Mouse (Mus musculus) right cerebral cortex, postnatal 25 days (tissue): ENCODE results near the gene Nynrin.

Experiments used
- DNase-seq: peaks from one replicate; pipeline ENCODE4 v3.0.0; 2022

Gene Nynrin

GRCm38 (mm10) chr14:55842794-55843193 is 11.0 kb upstream of the Nynrin start:
- no peak for DNase-seq

- DNase-seq, result no peak
Observed at GRCm38 (mm10) chr14:55845506-55846294, 8.1 kb upstream of the Nynrin start.

- DNase-seq, result no peak
Observed at GRCm38 (mm10) chr14:55850885-55851284, 2.9 kb upstream of the Nynrin start.

GRCm38 (mm10) chr14:55852646-55853551 is 911 bp upstream of the Nynrin start:
- DNase-seq, result no peak

- no peak for DNase-seq
Observed at GRCm38 (mm10) chr14:55854406-55855100, 743 bp downstream of the Nynrin start.

GRCm38 (mm10) chr14:55855101-55855561 is 1.3 kb downstream of the Nynrin start:
- no peak for DNase-seq

- no peak for DNase-seq
Observed at GRCm38 (mm10) chr14:55857588-55857987, 3.8 kb downstream of the Nynrin start.

GRCm38 (mm10) chr14:55862186-55862585 is 8.4 kb downstream of the Nynrin start:
- no peak for DNase-seq

GRCm38 (mm10) chr14:55862970-55863369 is 9.2 kb downstream of the Nynrin start:
- DNase-seq, result no peak

- DNase-seq, result peak; percentile 45
Observed at GRCm38 (mm10) chr14:55863773-55864172, 10.0 kb downstream of the Nynrin start.

GRCm38 (mm10) chr14:55866962-55867361 is 13.2 kb downstream of the Nynrin start:
- DNase-seq, result peak; percentile 61

- no peak for DNase-seq
Observed at GRCm38 (mm10) chr14:55868230-55869026, 14.6 kb downstream of the Nynrin start.

- DNase-seq, result no peak
Observed at GRCm38 (mm10) chr14:55869538-55869937, 15.7 kb downstream of the Nynrin start.

GRCm38 (mm10) chr14:55872039-55872438 is 18.2 kb downstream of the Nynrin start:
- DNase-seq, result no peak

- no peak for DNase-seq
Observed at GRCm38 (mm10) chr14:55872551-55872950, 18.7 kb downstream of the Nynrin start.

GRCm38 (mm10) chr14:55873242-55873713 is 19.5 kb downstream of the Nynrin start:
- DNase-seq, result no peak

GRCm38 (mm10) chr14:55873714-55874683 is 20.2 kb downstream of the Nynrin start:
- peak; percentile 77 for DNase-seq

- DNase-seq, result no peak
Observed at GRCm38 (mm10) chr14:55877469-55878315, 23.9 kb downstream of the Nynrin start.

GRCm38 (mm10) chr14:55878316-55878940 is 24.6 kb downstream of the Nynrin start:
- no peak for DNase-seq
